Mouse (Mus musculus) heart, postnatal 0 days (tissue): ENCODE measurements around the gene Ropn1l. TPM values are rescaled to one million over a fixed set of nuclear protein-coding genes. Genes with fewer than 3 reads are reported as not detected.
A peak's percentile ranks its signal among the peaks of the same experiment; 100 is the strongest.

Experiments used
- ATAC-seq: fragments of 200-750 bp; cut with Nextera tagmentation; 2 replicates; pipeline ENCODE4 v1.8.0; 2017; ENCODE audit warnings: low read depth, moderate number of reproducible peaks, moderate library complexity; ENCODE audit not compliant: insufficient read depth
- DNase-seq: peaks from one replicate; pipeline ENCODE4 v3.0.0-alpha.2; 2016; ENCODE audit warnings: low spot score
- H3K27ac ChIP-seq: fragments of 300-500 bp; sonication (generic); 2 replicates; pipeline ENCODE4 v1.5.1; 2014; ENCODE audit warnings: low read depth, mild to moderate bottlenecking
- H3K27me3 ChIP-seq: fragments of 300-500 bp; sonication (generic); 2 replicates; pipeline ENCODE4 v1.6.1; 2014; ENCODE audit warnings: low read length, mixed read lengths; ENCODE audit not compliant: control insufficient read depth, insufficient read depth
- H3K36me3 ChIP-seq: fragments of 300-500 bp; sonication (generic); replicated peaks from 2 replicates; pipeline ENCODE4 v1.6.1; 2014; ENCODE audit warnings: low read length, mixed read lengths; ENCODE audit not compliant: control insufficient read depth, insufficient read depth
- H3K4me1 ChIP-seq: fragments of 300-500 bp; sonication (generic); 2 replicates; pipeline ENCODE4 v1.6.1; 2014; ENCODE audit warnings: antibody characterized with exemption; ENCODE audit not compliant: control insufficient read depth, insufficient read depth
- H3K4me2 ChIP-seq: fragments of 300-500 bp; sonication (generic); 2 replicates; pipeline ENCODE4 v1.6.1; 2014; ENCODE audit warnings: low read depth, mild to moderate bottlenecking, low read length, moderate library complexity
- H3K4me3 ChIP-seq: fragments of 300-500 bp; sonication (generic); 2 replicates; pipeline ENCODE4 v1.5.1; 2014; ENCODE audit warnings: low read depth, low read length
- H3K9ac ChIP-seq: fragments of 300-500 bp; sonication (generic); replicated peaks from 2 replicates; pipeline ENCODE4 v1.6.1; 2014; ENCODE audit warnings: low read depth, low read length, mixed read lengths
- H3K9me3 ChIP-seq: fragments of 300-500 bp; sonication (generic); replicated peaks from 2 replicates; pipeline ENCODE4 v1.6.1; 2016; ENCODE audit warnings: low read length; ENCODE audit not compliant: control insufficient read depth
- CTCF ChIP-seq: IDR thresholded peaks from 2 replicates; pipeline ENCODE4 v1.5.1; 2016; ENCODE audit warnings: antibody characterized with exemption, control low read depth, low read depth
- EP300 ChIP-seq: IDR thresholded peaks from 2 replicates; pipeline ENCODE4 v1.6.1; 2016; ENCODE audit warnings: antibody characterized with exemption, low read depth
- WGBS: fragments of 180-500 bp; shearing (Covaris S2); extraction: QIAGEN DNeasy Blood & Tissue Kit; methylation state at CpG from one replicate; pipeline ENCODE4 v1.1.7; 2014; 5-methylcytosine and 5-hydroxymethylcytosine counted together
- polyA plus RNA-seq: library from polyadenylated mRNA; unstranded; fragments of >200 nt; fragmentation: Nextera tagmentation; extraction: Ambion mirVana; gene quantifications from 2 replicates; pipeline ENCODE4 v1.2.1, GENCODE M21; 2015
- total RNA-seq: library from RNA; depleted of rRNA; stranded (reverse); fragments of >200 nt; gene quantifications from 2 replicates; pipeline ENCODE4 v1.2.3, GENCODE M21; 2014; ENCODE audit warnings: low replicate concordance

Gene Ropn1l
- total and polyA plus RNA-seq, 2 experiments from 2014 or later: 2.4 to 3.5 TPM

- no peak for ATAC-seq
- no peaks in the 10 kb centered on the region for H3K9me3 ChIP-seq
- H3K4me2 ChIP-seq: no peak overlapping the region
- H3K4me1 ChIP-seq: no peaks in the 10 kb centered on the region
- H3K27me3 ChIP-seq: no peaks in the 10 kb centered on the region
- no peak overlapping the region for H3K27ac ChIP-seq
- no peak for DNase-seq
- WGBS: 77% methylated on average over 2 of the region's 2 CpGs
- peaks cover 66% of the 10 kb centered on the region for H3K36me3 ChIP-seq
- TF ChIP-seq EP300 (no peak), CTCF (no peak)
- H3K4me3 ChIP-seq: no peak overlapping the region
- H3K9ac ChIP-seq: no peak overlapping the region
Observed at GRCm38 (mm10) chr15:31487407-31487806, 33.9 kb upstream of the Ropn1l start.

- H3K9me3 ChIP-seq: no peaks in the 10 kb centered on the region
- H3K4me2 ChIP-seq: no peak overlapping the region
- H3K36me3 ChIP-seq: peaks cover 58% of the 10 kb centered on the region
- H3K9ac ChIP-seq: no peak overlapping the region
- no peak overlapping the region for H3K4me3 ChIP-seq
- 0 out of 2 replicates have a peak, but pooled peaks cover 3% of the 10 kb centered on the region for H3K4me1 ChIP-seq
- DNase-seq (peak; percentile 66), ATAC-seq (peak; percentile 83)
- no peak for TF ChIP-seq EP300
- no peak for TF ChIP-seq CTCF
- 46% methylated on average over 1 of the region's 1 CpGs for WGBS
- no peaks in the 10 kb centered on the region for H3K27me3 ChIP-seq
- peak overlapping the region; percentile 70 for H3K27ac ChIP-seq
Observed at GRCm38 (mm10) chr15:31476678-31477077, 23.1 kb upstream of the Ropn1l start.

GRCm38 (mm10) chr15:31472645-31473574 lies 19.4 kb upstream of the Ropn1l start:
- Histone ChIP-seq H3K9me3 (no peaks in the 10 kb centered on the region), H3K4me2 (no peak overlapping the region), H3K27ac (no peak overlapping the region; the same call in 1 of the 2 replicates), H3K36me3 (peaks cover 41% of the 10 kb centered on the region), H3K4me1 (0 out of 2 replicates have a peak, but pooled peaks cover 3% of the 10 kb centered on the region), H3K9ac (no peak overlapping the region), H3K4me3 (no peak overlapping the region), H3K27me3 (no peaks in the 10 kb centered on the region)
- WGBS: 60% methylated on average over 4 of the region's 4 CpGs
- no peak for DNase-seq
- TF ChIP-seq EP300 (no peak), CTCF (no peak)
- ATAC-seq: no peak

- DNase-seq (no peak), ATAC-seq (no peak)
- Histone ChIP-seq H3K9ac (no peak overlapping the region), H3K9me3 (no peaks in the 10 kb centered on the region), H3K4me1 (no peaks in the 10 kb centered on the region), H3K4me3 (no peak overlapping the region), H3K4me2 (no peak overlapping the region), H3K36me3 (peaks cover 44% of the 10 kb centered on the region), H3K27ac (no peak overlapping the region), H3K27me3 (no peaks in the 10 kb centered on the region)
- whole genome bisulfite sequencing: 82% methylated on average over 4 of the region's 4 CpGs
- TF ChIP-seq CTCF: no peak
- TF ChIP-seq EP300: no peak
Observed at GRCm38 (mm10) chr15:31471529-31471928, 18.0 kb upstream of the Ropn1l start.

DNA sequence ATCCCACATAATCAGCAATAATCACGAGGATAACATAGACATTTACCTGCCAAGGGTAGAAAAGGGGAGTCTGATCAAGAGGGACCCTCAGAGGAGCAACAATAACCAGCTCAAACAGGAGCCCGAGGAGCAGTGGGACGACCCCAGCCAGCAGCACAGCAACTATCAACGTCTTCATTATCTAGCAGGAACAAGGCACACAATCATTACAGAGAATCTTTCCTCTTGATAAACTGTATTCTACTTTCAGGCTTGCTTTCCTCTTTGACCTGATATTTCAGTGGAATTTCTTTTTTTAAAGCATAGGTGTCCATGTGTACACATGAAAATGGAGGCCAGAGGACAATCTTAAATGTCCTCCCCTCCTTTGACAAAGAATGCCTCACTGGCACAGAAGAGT lies 16.0 kb upstream of the Ropn1l start:
- 76% methylated on average over 4 of the region's 4 CpGs for WGBS
- H3K36me3 ChIP-seq: peaks cover 58% of the 10 kb centered on the region
- no peak overlapping the region for H3K27ac ChIP-seq
- H3K4me2 ChIP-seq: no peak overlapping the region
- no peak overlapping the region for H3K4me3 ChIP-seq
- H3K27me3 ChIP-seq: no peaks in the 10 kb centered on the region
- H3K9me3 ChIP-seq: no peaks in the 10 kb centered on the region
- TF ChIP-seq EP300: no peak
- no peak for TF ChIP-seq CTCF
- DNase-seq (no peak), ATAC-seq (no peak)
- H3K4me1 ChIP-seq: no peaks in the 10 kb centered on the region
- H3K9ac ChIP-seq: no peak overlapping the region
